Mouse (Mus musculus): ENCODE measurements around the gene Tmem147.

DNA sequence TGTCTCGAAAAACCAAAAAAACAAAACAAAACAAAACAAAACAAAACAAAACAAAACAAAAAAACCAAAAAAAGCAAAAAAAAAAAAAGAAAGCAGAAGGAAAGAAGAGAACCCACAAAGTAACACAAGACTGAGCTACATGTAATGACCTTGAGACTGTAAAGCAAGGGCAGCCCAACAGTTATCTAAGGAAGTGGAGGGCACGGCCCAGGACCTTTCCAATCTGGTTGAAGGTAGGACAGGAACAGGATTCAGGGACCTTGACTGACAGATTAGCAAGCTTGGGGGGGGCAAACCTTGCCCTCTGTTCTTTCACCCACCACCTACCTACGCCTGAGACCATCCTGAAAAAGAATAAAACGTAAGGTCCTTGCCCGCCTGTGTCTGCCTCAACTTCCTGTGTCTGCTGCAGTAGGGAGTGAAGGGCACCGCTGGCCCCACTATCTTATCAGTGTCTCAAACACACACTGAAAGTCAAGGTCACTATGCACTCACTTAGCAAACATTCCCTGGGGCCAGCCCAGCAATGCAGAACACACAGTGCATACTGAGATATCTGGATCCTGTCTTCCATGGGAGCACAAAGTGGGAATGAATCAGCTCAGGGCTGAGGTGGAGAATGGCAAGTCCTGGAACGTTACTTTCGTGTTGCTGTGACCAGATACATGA lies 23.0 kb downstream of the Tmem147 start:
- TF ChIP-seq CTCF (IDR thresholded peaks at IDR 0.05; ENCODE audit: low read depth, low read length) (no peak), POLR2AphosphoS5 (IDR thresholded peaks at IDR 0.05; ENCODE audit: insufficient replicate concordance, low read depth, low read length) (no peak)

All from G1E (cell line).